Mouse (Mus musculus) neutrophil, adult 5-6 weeks (primary cell): ENCODE measurements at regions not wholly inside any gene's neighbourhood (a gene's known extent, or its start where the extent isn't known, plus 50 kb on each side); places are given as distances from the start of the nearest gene placed in this dataset.

Experiments
- ATAC-seq: fragments of 151-379, 151-347 bp; 2 replicates; pipeline ENCODE4 v1.8.0; 2017; ENCODE audit warnings: mild to moderate bottlenecking, moderate TSS enrichment; ENCODE audit not compliant: insufficient number of reproducible peaks, poor library complexity, low FRiP score, severe bottlenecking; ENCODE audit errors: extremely low read depth

DNA sequence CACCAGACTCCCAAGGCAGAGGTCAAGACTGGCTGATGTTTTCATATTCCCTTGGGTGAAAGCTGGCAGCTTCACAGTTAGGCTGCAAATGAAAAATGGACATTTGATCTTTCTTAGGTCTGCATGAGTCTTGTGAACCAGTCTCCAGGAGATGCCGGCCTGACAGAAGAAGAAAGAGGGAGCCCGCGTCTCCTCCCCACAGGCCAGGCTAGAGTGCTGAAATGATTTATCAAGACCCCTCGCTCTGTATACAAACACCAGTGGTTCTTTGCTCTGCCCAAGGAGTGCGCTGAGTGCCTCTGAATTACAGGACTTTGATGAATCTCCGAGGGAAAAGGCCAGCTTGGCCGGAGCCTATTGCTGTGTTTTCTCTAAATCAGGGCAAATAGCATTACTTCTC is 355.7 kb downstream of the Adra2a start:
- ATAC-seq: no peak

DNA sequence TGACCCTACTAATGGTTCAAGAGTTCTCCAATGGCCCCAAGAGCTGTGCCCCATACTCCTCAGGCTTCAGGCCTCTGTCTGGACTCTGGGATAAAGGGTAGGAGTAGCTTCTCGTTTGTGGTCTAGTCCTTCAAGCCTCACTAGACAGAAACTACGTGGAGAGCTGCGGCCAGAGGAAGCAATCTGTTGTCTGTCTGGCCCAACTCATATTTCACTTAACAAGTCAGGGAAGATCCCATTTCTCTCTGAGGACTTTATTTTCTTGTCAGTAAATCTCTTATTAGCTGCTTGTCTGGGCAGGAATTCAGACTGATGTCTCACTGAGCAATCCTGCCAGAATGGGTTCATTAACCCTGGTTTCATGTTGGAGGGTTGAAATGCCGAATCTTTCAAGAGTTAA is 364.0 kb downstream of the Adra2a start:
- no peak for ATAC-seq

DNA sequence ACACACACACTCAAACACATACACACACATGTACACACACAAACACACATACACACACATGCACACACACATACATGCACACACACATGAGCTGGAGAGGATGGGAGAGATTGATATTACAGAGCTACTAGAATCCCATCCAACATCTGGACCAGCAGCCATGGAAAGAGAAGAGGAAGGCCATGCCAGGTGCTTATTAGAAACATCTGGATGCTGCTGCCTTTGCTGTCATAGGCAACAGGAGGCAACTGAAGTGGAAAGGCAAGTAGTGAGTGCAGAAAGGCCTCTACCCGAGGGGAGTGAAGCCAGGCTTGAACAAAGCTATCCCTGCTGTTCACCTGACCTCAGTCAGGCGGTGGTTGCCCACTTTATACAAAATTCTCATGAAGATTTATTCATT is 385.1 kb downstream of the Adra2a start:
- no peak for ATAC-seq

DNA sequence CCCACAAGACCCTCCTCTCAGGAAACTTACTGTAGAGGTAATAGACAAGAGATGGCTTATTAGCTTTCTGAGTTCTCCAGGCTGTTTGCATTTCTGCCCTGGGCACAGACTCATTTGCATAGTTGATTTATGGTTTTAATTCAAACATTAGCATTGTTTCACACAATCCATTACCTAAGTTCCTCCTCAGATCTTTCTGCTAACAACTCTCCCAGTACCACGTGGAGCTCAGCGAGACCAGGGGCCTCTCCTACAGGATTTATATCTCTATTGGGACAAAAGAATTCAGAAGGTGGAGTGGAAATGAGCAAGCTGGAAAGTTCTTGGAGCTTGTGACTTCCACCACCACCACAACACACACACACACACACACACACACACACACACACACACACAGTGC is 396.8 kb downstream of the Adra2a start:
- ATAC-seq: no peak

DNA sequence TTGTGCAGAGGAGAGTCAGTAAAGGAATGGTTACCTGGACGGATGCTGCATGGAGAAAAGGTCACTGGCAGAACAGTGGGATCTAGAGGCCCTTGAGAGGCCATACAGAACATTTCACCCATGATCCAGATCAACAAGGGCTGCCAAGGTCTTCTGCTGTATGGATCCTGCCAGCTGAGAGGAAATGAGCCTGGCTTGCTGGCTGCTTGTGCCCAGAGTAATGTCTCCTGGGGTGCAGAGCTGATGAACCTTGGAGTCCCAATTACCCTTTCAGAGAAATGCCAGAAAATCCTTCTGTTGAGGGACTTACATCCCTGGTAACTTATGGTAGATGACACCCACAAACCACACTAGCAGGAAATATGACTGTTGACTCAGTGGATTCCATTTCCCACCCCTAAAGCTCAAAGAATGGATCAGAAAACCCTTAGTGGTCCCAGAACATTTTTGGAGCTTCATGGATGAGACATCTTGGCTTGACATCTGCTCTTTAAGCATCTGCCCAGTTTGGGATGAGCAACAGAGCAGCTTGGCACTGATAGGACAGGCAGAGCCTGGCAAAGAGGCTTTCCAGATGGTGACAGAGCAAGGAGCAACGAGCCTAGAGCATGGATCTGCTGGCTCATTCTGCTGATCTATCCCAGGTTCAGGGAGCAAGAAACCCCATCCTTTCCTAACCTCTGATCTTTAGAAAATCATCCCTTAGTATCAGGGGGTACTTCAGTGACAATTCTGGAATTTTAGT is 416.6 kb downstream of the Adra2a start:
- no peak for ATAC-seq

DNA sequence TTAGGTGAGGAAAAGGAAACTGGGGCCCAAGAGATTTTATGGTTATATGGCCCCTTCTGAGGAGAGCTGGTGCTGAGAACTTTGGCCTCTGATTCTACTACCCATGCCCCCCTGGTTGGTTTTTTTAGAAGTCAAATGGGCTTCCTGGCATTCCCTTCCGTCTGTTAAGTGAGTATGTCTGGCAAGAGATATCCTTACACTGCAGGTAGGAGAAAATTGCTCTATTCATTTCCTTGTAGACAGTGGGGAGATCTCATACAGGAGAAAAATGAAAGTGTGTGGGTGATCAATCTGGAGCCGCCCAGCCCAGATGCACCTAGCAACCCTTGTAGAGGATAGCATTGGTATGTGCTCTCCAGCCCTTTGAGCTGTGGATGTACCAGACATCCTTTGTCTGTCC is 418.5 kb downstream of the Adra2a start:
- ATAC-seq: no peak

DNA sequence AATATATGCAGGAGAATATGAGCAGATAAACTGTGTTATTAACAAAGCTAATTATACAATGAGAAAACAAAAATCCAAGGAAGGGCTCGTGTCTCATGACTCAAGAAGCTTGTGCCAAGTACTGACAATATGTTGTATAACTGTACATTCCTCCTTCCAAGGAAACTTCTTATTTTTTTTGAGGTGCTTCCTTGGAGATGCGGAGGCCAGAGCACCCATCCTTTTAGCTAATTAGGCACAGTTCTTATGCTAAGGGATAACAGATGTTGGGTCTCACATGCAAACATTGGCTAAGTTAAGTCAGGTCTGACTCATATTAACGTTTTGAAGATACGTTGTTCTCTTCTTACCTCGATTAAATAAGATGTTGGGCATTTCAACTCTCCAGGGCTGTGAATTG is 426.1 kb downstream of the Adra2a start:
- no peak for ATAC-seq

DNA sequence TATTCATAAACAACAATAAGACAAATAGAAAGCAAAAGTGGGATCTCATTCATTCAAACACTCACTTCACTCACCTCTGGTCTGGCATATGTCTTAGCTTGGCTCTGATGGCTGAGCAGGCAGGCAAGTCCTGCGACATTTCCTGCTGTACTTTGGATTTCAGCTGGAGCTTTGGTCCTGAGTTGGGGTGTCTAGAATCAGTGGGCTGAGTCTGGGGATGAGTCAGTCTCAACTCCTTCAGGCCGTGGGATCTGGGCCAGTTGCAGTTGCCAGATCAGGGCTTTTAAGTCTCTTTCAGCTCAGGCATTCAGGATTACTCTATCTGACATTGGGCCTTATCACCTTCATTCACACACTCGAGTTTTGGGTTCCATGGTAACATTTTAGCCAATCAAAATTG is 454.1 kb downstream of the Adra2a start:
- no peak for ATAC-seq

DNA sequence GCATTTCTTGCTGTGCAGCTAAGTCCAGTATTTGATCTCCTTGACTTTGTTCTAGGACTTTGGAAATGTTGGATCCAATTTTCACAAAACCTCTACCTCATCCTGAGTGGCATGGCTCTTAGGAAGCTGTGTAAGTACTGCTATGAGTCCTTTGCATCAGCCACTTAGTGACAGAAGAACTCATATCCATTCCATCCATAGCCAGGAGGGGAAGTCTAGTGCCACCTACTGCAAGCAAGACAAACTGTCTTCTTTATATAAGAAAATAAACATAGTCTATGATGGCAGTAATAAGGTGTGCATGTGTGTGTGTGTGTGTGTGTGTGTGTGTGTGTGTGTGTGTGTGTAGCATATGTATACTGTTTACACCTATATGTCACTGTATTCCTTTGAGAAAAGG is 489.9 kb downstream of the Adra2a start:
- no peak for ATAC-seq

DNA sequence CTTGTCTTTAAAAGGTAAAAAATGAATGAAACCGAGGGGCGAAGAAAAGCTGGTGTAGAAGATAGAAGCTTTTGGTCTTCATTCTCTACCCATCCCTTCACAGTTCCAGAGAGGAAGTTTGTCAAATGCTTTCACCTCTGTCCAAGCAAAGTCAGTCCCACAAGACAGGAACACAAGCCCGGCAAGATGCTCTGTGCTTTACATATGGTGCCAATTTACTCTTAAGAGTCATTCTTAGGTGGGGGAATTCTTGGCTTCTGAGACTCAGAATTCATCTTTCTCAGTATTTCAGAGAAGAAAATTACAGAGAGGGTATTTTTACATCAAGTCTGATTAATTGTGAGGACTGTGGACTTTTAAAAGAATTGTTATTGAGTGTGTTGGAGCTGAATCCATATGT is 511.4 kb downstream of the Adra2a start:
- ATAC-seq: no peak

DNA sequence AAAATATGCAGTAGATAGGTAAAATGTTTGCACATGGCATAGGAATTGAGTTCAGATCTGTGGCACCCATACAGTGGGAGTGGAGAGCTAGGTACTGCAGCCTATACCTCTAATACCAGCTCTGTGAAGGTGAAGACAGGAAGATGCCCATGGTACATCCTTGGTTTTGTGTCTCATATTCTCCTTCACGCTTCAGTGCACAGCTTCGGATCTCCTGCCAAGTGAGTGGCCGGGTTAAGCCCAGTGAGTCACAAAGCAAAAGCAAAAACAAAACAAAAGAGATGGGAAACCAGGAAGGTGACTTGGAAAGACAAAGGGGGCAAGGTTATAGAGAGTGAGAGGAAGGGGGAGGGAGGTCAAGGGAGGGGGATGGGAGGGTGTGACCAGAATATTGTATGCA is 514.0 kb downstream of the Adra2a start:
- no peak for ATAC-seq

DNA sequence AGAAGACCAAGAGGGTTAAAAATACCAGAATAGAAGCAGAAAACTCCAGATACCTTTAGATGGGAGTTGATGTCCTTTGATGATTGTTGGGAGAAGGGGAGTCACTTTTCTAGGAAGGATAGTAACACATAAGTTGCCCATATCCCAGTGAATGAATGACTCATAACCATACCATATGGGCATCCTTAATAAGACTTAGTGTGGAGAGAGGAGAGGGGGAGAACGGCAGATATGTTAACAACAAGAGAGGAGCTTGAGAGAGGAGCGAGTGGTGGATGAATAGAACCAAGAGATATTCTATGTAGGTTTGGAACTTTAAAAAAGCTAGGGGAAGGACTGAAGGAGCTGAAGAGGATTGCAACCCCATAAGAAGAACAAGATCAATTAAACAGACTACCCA is 539.6 kb downstream of the Adra2a start:
- ATAC-seq: no peak

DNA sequence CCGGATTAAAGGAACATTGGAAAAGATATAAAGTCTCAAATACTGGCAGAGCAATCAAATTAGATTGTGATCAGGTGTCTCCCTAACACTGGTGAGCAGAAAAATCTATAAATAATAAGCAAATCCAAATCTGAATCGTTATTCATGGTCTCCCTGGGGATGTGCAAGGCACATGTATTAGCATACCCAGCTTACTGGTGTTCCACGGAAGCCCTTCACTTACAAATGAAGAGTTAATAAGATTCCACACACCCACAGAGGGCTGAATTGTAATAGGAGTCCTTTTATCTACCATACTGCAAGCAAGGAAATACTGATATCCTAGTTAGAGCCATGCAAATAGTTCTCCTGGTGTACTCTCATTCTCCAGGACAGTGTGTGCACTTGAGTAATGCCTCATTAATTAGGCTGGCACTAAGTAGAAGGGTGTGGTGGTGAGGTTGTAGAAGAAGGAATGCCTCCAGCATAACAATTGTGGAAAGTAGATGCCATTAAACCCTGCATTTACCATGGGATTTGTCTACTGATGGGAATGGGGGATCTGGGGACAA is 540.8 kb downstream of the Adra2a start:
- ATAC-seq: no peak

DNA sequence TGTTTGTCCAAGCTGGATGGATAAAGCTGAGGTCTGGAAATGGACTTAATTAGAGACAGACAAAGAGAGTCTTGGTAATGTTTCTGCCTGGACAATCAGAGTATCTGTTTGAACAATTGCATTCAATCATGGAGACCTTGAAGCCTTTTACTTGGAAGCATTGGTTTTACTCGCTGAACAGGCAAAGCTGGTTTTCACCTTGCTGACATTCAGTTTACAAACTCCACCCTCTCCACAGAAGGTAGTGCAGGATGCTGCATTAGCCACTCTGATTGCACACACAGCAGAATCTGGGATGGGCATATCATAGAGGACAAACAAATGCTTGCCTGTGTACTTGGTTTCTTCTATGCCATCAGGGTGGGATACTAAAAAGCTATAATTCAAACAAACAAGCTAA is 541.4 kb downstream of the Adra2a start:
- ATAC-seq: no peak

DNA sequence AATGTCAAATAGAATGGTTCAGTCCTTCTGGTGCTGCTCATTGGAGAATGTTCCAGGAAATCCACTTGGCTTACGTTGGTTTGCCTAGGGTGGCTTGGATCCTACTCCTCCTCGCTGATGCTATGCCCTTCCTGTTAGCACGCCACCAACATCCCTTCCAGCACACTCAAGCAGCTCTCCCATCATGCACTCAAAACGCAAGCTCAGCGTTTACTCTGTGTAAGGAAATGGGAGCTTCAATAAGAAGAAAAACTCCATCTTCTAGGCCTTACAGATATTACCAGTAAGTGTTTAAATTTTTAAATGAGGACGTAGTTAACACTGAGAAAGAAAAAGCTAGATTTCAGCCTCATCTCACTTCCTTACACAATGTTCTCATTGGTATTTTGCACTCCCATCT is 523.7 kb downstream of the Gpam start:
- no peak for ATAC-seq

DNA sequence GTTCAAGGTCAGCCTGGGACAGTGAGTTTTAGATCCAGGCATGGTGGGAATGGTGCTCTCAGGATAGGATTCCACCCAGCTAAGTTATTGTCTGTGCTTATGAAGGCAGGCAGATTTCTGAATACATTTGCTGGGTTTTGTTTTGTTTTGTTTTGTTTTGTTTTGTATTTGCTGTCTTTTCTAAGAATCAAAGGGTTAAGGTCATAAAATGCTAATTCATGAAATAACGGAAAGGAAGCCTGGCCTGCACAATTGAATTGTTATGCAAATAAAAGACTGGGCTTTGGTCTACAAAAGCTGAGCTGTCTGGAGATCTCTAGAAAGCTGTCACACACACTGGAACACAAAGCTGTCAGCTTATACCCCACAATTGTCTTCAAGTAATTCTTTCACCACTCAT is 521.7 kb downstream of the Gpam start:
- ATAC-seq: no peak

DNA sequence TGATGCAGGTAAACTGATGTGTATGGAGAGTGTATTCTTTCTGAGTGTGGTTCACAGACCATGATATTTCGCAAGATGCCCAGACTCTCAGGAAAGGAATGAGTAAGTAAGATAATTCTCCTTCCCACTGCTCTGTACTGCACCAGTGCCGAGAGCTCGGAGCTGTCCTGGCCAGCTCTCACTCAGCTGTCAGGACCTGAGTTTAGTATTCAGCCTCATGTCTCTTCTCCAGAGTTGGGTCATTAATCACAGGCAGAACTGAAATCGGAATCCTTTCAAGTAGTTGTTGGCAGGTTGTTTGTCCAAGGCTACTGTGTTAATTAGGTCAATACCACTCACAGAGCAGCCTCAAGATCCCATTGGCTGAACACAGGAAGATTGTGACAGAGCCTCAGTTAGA is 510.1 kb downstream of the Gpam start:
- ATAC-seq: no peak
